Mouse (Mus musculus) kidney, embryonic 16.5 days (tissue): ENCODE data around the gene Slc25a28. TPM values are rescaled to one million over a fixed set of nuclear protein-coding genes. Genes with fewer than 3 reads are reported as not detected.

Source experiments
- ATAC-seq: fragments of 200-750 bp; cut with Nextera tagmentation; 2 replicates; pipeline ENCODE4 v1.8.0; 2017; ENCODE audit warnings: moderate TSS enrichment; ENCODE audit not compliant: low FRiP score, low TSS enrichment
- H3K27ac ChIP-seq: fragments of 300-500 bp; sonication (generic); 2 replicates; pipeline ENCODE4 v1.5.1; 2014; ENCODE audit warnings: low read length
- H3K27me3 ChIP-seq: fragments of 300-500 bp; sonication (generic); 2 replicates; pipeline ENCODE4 v1.6.1; 2014; ENCODE audit warnings: low read length, control low read depth, mixed read lengths; ENCODE audit not compliant: insufficient read depth
- H3K36me3 ChIP-seq: fragments of 300-500 bp; sonication (generic); 2 replicates; pipeline ENCODE4 v1.6.1; 2014; ENCODE audit warnings: low read length, control low read depth, mixed read lengths; ENCODE audit not compliant: insufficient read depth
- H3K4me1 ChIP-seq: fragments of 300-500 bp; sonication (generic); 2 replicates; pipeline ENCODE4 v1.6.1; 2014; ENCODE audit warnings: low read length, control low read depth, mixed read lengths; ENCODE audit not compliant: insufficient read depth
- H3K4me2 ChIP-seq: fragments of 300-500 bp; sonication (generic); replicated peaks from 2 replicates; pipeline ENCODE4 v1.6.1; 2014; ENCODE audit warnings: low read depth, low read length
- H3K4me3 ChIP-seq: fragments of 300-500 bp; sonication (generic); 2 replicates; pipeline ENCODE4 v1.5.1; 2014; ENCODE audit warnings: mild to moderate bottlenecking, low read length
- H3K9ac ChIP-seq: fragments of 300-500 bp; sonication (generic); replicated peaks from 2 replicates; pipeline ENCODE4 v1.6.1; 2014; ENCODE audit warnings: low read length
- H3K9me3 ChIP-seq: fragments of 300-500 bp; sonication (generic); 2 replicates; pipeline ENCODE4 v1.6.1; 2016; ENCODE audit warnings: low read length, control low read depth
- WGBS: fragments of 180-500 bp; shearing (Covaris S2); extraction: QIAGEN DNeasy Blood & Tissue Kit; methylation state at CpG from one replicate; pipeline ENCODE4 v1.1.7; 2014; 5-methylcytosine and 5-hydroxymethylcytosine counted together
- polyA plus RNA-seq: library from polyadenylated mRNA; unstranded; fragments of >200 nt; fragmentation: Nextera tagmentation; extraction: Ambion mirVana; gene quantifications from 2 replicates; pipeline ENCODE4 v1.2.1, GENCODE M21; 2015

The Slc25a28 gene
- polyA plus RNA-seq, result 15.5 and 15.7 TPM in 2 replicates

GRCm38 (mm10) chr19:43674730-43675524 is at the start of gene Slc25a28:
TSS of gene Slc25a28 (minus strand) at chr19:43674881.
- Histone ChIP-seq H3K4me3 (peak within 1 kb of the TSS; percentile 87), H3K27me3 (no peaks in the 10 kb centered on the region), H3K4me1 (peaks cover 25% of the 10 kb centered on the region), H3K9ac (peak within 1 kb of the TSS; percentile 87), H3K9me3 (no peaks in the 10 kb centered on the region), H3K36me3 (no peaks in the 10 kb centered on the region), H3K27ac (peak within 1 kb of the TSS; percentile 95), H3K4me2 (peak within 1 kb of the TSS; percentile 94)
- peak; percentile 98 for ATAC-seq
- under 1% methylated on average over 64 of the region's 79 CpGs for WGBS

GRCm38 (mm10) chr19:43724194-43724593 is 49.5 kb upstream of the Slc25a28 start:
- WGBS, result 95% methylated on average over 20 of the region's 20 CpGs
- H3K36me3 ChIP-seq, result peaks cover 42% of the 10 kb centered on the region
- H3K27me3 ChIP-seq, result no peaks in the 10 kb centered on the region
- H3K9ac ChIP-seq, result no peak overlapping the region
- no peak overlapping the region for H3K4me3 ChIP-seq
- H3K4me2 ChIP-seq, result no peak overlapping the region
- no peaks in the 10 kb centered on the region for H3K4me1 ChIP-seq
- no peak overlapping the region for H3K27ac ChIP-seq
- ATAC-seq, result no peak
- H3K9me3 ChIP-seq, result no peaks in the 10 kb centered on the region

GRCm38 (mm10) chr19:43723501-43723900 is 48.8 kb upstream of the Slc25a28 start:
- H3K27ac ChIP-seq, result no peak overlapping the region
- H3K9ac ChIP-seq, result no peak overlapping the region
- H3K36me3 ChIP-seq, result peaks cover 47% of the 10 kb centered on the region
- no peak for ATAC-seq
- 90% methylated on average over 10 of the region's 10 CpGs for WGBS
- H3K4me3 ChIP-seq, result no peak overlapping the region
- no peaks in the 10 kb centered on the region for H3K27me3 ChIP-seq
- no peaks in the 10 kb centered on the region for H3K4me1 ChIP-seq
- H3K4me2 ChIP-seq, result no peak overlapping the region
- no peaks in the 10 kb centered on the region for H3K9me3 ChIP-seq

- ATAC-seq, result no peak
- Histone ChIP-seq H3K9me3 (no peaks in the 10 kb centered on the region), H3K27me3 (no peaks in the 10 kb centered on the region), H3K36me3 (peaks cover 47% of the 10 kb centered on the region), H3K4me2 (no peak overlapping the region), H3K4me3 (no peak overlapping the region), H3K9ac (no peak overlapping the region), H3K4me1 (no peaks in the 10 kb centered on the region), H3K27ac (no peak overlapping the region)
- WGBS, result 82% methylated on average over 8 of the region's 8 CpGs
Observed at GRCm38 (mm10) chr19:43722891-43723290, 48.2 kb upstream of the Slc25a28 start.

- no peak for ATAC-seq
- 93% methylated on average over 11 of the region's 11 CpGs for WGBS
- no peak overlapping the region for H3K4me2 ChIP-seq
- H3K9ac ChIP-seq, result no peak overlapping the region
- no peak overlapping the region for H3K27ac ChIP-seq
- H3K4me1 ChIP-seq, result no peaks in the 10 kb centered on the region
- no peak overlapping the region for H3K4me3 ChIP-seq
- peaks cover 30% of the 10 kb centered on the region for H3K36me3 ChIP-seq
- no peaks in the 10 kb centered on the region for H3K27me3 ChIP-seq
- H3K9me3 ChIP-seq, result no peaks in the 10 kb centered on the region
Observed at GRCm38 (mm10) chr19:43720061-43720460, 45.4 kb upstream of the Slc25a28 start.

- Histone ChIP-seq H3K27me3 (no peaks in the 10 kb centered on the region), H3K9ac (no peak overlapping the region), H3K36me3 (peaks cover 5% of the 10 kb centered on the region; the same call in 1 of the 2 replicates), H3K4me1 (peaks cover 12% of the 10 kb centered on the region; the same call in 1 of the 2 replicates), H3K27ac (no peak overlapping the region), H3K4me3 (no peak overlapping the region), H3K9me3 (no peaks in the 10 kb centered on the region), H3K4me2 (no peak overlapping the region)
- ATAC-seq, result 0 out of 2 replicates have a peak, but pooled peaks have one; percentile 12
- WGBS, result 48% methylated on average over 5 of the region's 5 CpGs
Observed at GRCm38 (mm10) chr19:43711971-43712370, 37.3 kb upstream of the Slc25a28 start.

DNA sequence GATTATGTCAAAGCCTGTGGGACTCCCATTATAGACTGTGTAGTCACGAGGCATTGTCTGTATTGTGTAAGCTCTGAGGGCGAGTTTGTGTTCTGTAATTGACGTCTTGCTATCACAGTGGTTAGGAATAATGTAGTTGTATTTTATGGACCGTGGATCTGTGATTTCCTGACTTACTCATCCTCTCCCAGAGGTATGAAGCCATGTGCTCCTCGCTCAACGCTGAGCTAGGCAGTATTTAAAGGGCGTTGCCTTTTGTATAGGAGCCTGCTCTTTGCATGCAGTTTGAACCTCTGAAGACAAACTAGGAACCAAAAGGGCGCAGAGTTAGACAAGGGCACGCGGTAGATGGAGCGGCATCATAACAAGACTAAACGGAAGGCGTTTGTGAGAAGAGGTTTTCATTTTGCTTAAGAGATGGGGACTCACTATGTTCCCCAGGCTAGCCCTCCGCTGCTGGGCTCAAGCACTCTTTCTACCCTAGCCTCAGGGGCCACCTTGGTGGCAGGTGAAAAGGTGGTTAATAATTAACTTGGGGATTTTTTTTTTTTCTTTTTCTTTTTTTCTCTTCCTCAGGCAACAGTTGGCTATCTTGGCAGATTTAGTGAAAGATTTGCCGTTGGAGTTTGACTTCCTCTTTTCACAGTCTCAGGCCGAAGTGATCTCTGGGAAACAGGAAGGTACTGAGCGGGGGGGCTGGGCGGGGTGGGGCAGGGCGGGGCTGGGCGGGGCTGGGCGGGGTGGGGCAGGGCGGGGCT is 36.7 kb upstream of the Slc25a28 start:
- 0 out of 2 replicates have a peak, but pooled peaks have one; percentile 19 for ATAC-seq
- H3K4me2 ChIP-seq, result no peak overlapping the region

GRCm38 (mm10) chr19:43709317-43709716 is 34.6 kb upstream of the Slc25a28 start:
- ATAC-seq, result no peak
- H3K9ac ChIP-seq, result no peak overlapping the region
- H3K27ac ChIP-seq, result no peak overlapping the region
- H3K36me3 ChIP-seq, result peaks cover 21% of the 10 kb centered on the region
- no peaks in the 10 kb centered on the region for H3K27me3 ChIP-seq
- H3K4me3 ChIP-seq, result no peak overlapping the region
- no peak overlapping the region for H3K4me2 ChIP-seq
- WGBS, result 74% methylated on average over 8 of the region's 8 CpGs
- H3K9me3 ChIP-seq, result no peaks in the 10 kb centered on the region
- H3K4me1 ChIP-seq, result peaks cover 12% of the 10 kb centered on the region; the same call in 1 of the 2 replicates

More for the DNA sequence above, 36.7 kb upstream of the Slc25a28 start:
- Histone ChIP-seq H3K27me3 (no peaks in the 10 kb centered on the region), H3K4me3 (no peak overlapping the region), H3K9ac (no peak overlapping the region), H3K27ac (peak overlapping the region; percentile 67), H3K36me3 (peaks cover 8% of the 10 kb centered on the region; the same call in 1 of the 2 replicates), H3K9me3 (no peaks in the 10 kb centered on the region), H3K4me1 (peaks cover 12% of the 10 kb centered on the region; the same call in 1 of the 2 replicates)
- WGBS, result 59% methylated on average over 16 of the region's 22 CpGs

GRCm38 (mm10) chr19:43708206-43708605 is 33.5 kb upstream of the Slc25a28 start:
- Histone ChIP-seq H3K36me3 (peaks cover 21% of the 10 kb centered on the region), H3K27ac (no peak overlapping the region), H3K4me1 (peaks cover 12% of the 10 kb centered on the region; the same call in 1 of the 2 replicates), H3K4me2 (no peak overlapping the region), H3K4me3 (no peak overlapping the region), H3K27me3 (no peaks in the 10 kb centered on the region), H3K9me3 (no peaks in the 10 kb centered on the region), H3K9ac (no peak overlapping the region)
- ATAC-seq, result no peak
- 96% methylated on average over 7 of the region's 7 CpGs for WGBS
